Mouse (Mus musculus): ENCODE data around the gene Gm21865.
"Not testable (repeated sequence)": the region's sequence is repeated elsewhere in the genome, so short reads cannot be mapped to it uniquely, and the experiment has no call there.

The Gm21865 gene

GRCm38 (mm10) chrY:40316803-40317202 is at the start of gene Gm21865:
Gene Gm21865, minus strand, starts transcription at chrY:40316903.
- not testable (repeated sequence) for DNase-seq (ENCODE audit: extremely low read depth, low read depth)

Measured in MEL-GATA-1-ER (cell line).